Mouse (Mus musculus) frontal cortex, postnatal 36 days (tissue): Measurements from ENCODE around the gene Adarb2.

Experiments
- DNase-seq, 2 experiments: peaks; one replicate each; pipeline ENCODE4 v3.0.0; 2022; ENCODE audit warnings: low spot score in 2 of 2

Adarb2 gene

GRCm38 (mm10) chr13:8202681-8203476, at the start of gene Adarb2:
Gene Adarb2, plus strand, starts transcription at chr13:8202866.
- DNase-seq = peak; percentile 73 to 77

DNA sequence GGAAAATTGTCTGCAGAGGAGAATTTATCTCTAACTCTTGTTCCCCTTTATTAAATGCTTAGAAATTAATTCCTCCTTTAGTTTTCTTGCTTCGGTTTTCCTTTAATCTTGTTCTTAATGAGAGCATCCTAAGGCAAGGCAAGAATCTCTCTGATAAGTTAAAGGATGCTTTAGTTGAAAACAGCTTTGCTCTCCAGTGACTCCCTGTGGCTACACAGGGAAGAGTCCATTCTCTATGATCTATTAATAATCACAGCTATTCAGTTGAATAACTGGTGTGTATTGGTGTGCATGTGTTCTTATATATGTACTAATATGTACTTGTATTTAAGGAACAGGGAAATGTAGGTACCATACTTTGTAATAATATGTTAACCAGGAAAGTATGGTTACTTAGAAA, 28.9 kb upstream of the Adarb2 start:
- peak in 1 of 2 experiments; percentile 33 for DNase-seq

- no peak for DNase-seq
These were observed 10.7 kb upstream of the Adarb2 start for GRCm38 (mm10) chr13:8191977-8192376.

- no peak for DNase-seq
These were observed 3.3 kb upstream of the Adarb2 start for GRCm38 (mm10) chr13:8199186-8199880.

GRCm38 (mm10) chr13:8203477-8203813, 779 bp downstream of the Adarb2 start:
- peak in 1 of 2 experiments; percentile 7 for DNase-seq

DNA sequence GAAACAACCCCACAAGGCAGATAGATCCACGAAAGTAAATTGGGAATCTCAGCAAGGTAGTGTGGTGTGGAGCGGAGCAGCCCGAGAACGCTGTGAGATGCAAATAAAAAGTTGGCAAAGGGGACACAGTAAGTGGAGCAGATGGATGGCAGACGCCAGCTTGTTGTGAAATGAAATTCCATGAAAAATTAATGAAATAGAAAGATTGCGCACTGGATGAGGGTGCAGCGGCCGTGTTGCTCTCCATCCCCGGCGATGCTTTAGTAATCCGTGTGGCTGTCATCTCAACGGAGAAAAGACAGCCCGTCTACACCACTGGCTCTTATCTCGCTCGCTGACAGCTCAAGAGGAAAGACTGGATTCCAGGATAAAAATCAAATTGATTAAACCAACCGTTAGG, 4.7 kb downstream of the Adarb2 start:
- DNase-seq = no peak

- no peak for DNase-seq
These were observed 8.1 kb downstream of the Adarb2 start for GRCm38 (mm10) chr13:8210776-8211175.

GRCm38 (mm10) chr13:8238871-8239270, 36.2 kb downstream of the Adarb2 start:
- DNase-seq = no peak

- no peak for DNase-seq
These were observed 45.5 kb downstream of the Adarb2 start for GRCm38 (mm10) chr13:8248016-8248667.

- no peak for DNase-seq
These were observed 69.7 kb downstream of the Adarb2 start for GRCm38 (mm10) chr13:8272158-8272945.

GRCm38 (mm10) chr13:8283116-8283515, 80.5 kb downstream of the Adarb2 start:
- no peak for DNase-seq

- DNase-seq = no peak
These were observed 113.9 kb downstream of the Adarb2 start for GRCm38 (mm10) chr13:8316347-8317141.

DNA sequence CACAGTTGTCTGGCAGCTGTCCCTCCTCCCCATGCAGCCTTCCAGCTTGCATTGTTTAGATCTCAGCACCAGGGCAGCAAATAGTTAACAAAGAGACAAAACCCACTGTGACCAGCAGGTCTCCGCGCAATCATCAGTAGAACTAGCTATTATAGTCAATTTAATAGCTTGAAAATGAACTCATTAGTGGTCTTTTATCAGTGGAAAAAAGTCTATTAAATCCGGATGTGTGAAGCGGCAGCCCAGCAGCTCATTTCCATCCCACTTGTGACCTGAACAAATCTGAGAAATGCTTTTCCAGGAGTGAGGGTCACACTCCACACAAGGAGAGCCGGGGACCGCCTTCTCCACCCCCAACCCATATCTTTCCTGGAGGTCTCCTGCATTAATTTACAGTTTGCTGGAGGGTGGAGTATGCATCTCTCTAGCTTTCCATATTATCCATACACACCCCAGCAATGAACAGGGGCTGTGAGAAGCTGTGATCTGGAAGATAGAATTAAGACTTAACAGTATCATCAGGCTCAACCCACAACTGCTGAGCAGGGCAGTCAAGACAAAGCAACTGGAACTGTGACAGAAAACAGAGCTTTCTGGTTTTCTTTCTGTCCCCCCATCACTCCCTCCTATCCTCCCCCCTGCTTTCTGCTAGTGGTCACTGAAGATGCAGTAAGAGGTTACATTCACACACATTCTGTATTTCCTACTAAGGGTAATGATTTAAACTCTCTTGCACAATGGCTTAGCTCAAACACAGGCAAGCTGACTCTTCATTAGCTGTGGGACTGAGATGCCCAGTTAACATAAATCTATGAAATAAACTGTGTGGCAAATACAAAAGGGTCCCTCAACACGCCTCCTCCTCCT, 131.2 kb downstream of the Adarb2 start:
- no peak for DNase-seq

DNA sequence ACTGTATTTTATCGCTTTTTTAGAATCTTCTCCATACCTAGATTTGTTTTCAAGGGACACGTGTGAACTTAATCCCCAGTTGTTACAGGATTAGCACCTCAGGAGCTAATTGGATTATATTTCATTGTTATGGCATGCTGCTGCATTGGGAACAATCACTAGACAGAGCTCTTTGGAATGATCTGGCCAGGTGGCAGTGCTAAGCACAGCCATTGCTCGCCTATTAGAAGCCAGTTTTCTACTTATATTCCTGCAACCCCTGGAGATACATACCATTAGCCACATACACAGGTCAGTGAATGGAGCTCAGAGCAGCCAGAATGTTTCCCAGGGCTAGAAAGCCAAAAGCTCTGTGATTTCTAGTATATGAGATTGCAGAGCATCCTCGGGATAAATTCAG, 131.9 kb downstream of the Adarb2 start:
- DNase-seq = no peak

DNA sequence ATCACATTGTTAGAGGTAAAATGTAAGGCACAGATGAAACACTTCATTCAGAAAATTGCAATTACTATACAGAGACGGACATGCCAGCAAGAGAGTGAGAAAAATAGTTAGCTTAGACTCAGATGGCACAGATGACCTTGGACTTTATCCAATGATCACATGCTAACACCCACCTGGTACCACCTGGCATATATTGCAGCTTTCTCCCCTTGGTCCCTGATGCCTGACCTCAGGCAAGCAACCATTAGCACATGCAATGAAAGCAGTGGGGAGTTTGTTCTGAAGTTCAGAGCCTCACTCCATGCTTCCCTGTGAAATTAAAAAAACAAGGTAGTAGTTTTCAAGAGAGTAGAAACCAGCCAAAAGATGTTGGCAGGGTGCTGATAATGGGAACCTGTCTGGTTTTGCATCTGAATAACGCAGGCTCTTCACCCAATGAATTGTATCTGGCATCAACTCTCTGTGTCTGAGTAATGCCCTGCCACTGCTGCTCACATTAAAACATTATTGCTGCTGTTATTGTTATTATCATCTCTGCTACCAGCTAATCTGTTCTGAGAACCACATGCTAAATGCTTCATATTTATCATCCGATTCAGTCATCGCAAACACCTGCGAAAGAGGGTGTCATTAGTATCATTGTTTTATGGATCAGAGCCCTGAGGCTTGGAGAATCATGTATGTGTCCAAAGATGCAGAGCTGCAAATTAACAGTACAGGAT, 138.6 kb downstream of the Adarb2 start:
- DNase-seq = no peak

GRCm38 (mm10) chr13:8347147-8347546, 144.5 kb downstream of the Adarb2 start:
- no peak for DNase-seq

- no peak for DNase-seq
These were observed 149.7 kb downstream of the Adarb2 start for GRCm38 (mm10) chr13:8352341-8352740.

GRCm38 (mm10) chr13:8352952-8353351, 150.3 kb downstream of the Adarb2 start:
- DNase-seq = no peak

GRCm38 (mm10) chr13:8365523-8365922, 162.9 kb downstream of the Adarb2 start:
- DNase-seq = no peak
